Mouse (Mus musculus) embryonic facial prominence, embryonic 13.5 days (tissue): ENCODE results near the gene Zfp740. TPM values are rescaled to one million over a fixed set of nuclear protein-coding genes. Genes with fewer than 3 reads are reported as not detected.

Experiments
- ATAC-seq: fragments of 200-750 bp; cut with Nextera tagmentation; 2 replicates; pipeline ENCODE4 v1.8.0; 2017; ENCODE audit warnings: low read depth; ENCODE audit not compliant: insufficient number of reproducible peaks, insufficient read depth, low FRiP score, low TSS enrichment
- H3K27ac ChIP-seq: fragments of 300-500 bp; sonication (generic); 2 replicates; pipeline ENCODE4 v1.5.1; 2015; ENCODE audit warnings: moderate library complexity, mild to moderate bottlenecking, inconsistent platforms
- H3K27me3 ChIP-seq: fragments of 300-500 bp; sonication (generic); 2 replicates; pipeline ENCODE4 v1.6.1; 2015; ENCODE audit warnings: mild to moderate bottlenecking, inconsistent platforms
- H3K36me3 ChIP-seq: fragments of 300-500 bp; sonication (generic); 2 replicates; pipeline ENCODE4 v1.6.1; 2015; ENCODE audit warnings: mild to moderate bottlenecking, inconsistent platforms
- H3K4me1 ChIP-seq: fragments of 300-500 bp; sonication (generic); 2 replicates; pipeline ENCODE4 v1.6.1; 2015; ENCODE audit warnings: inconsistent platforms
- H3K4me2 ChIP-seq: fragments of 300-500 bp; sonication (generic); 2 replicates; pipeline ENCODE4 v1.6.1; 2015; ENCODE audit warnings: moderate library complexity, mild to moderate bottlenecking, inconsistent platforms
- H3K4me3 ChIP-seq: fragments of 300-500 bp; sonication (generic); 2 replicates; pipeline ENCODE4 v1.5.1; 2015; ENCODE audit warnings: mild to moderate bottlenecking, inconsistent platforms
- H3K9ac ChIP-seq: fragments of 300-500 bp; sonication (generic); 2 replicates; pipeline ENCODE4 v1.6.1; 2015; ENCODE audit warnings: mild to moderate bottlenecking, inconsistent platforms
- H3K9me3 ChIP-seq: fragments of 300-500 bp; sonication (generic); 2 replicates; pipeline ENCODE4 v1.6.1; 2016; ENCODE audit warnings: inconsistent platforms
- WGBS: fragments of 180-500 bp; shearing (Covaris S2); methylation state at CpG from one replicate; pipeline ENCODE4 v1.1.7; 2015; ENCODE audit warnings: mixed read lengths; 5-methylcytosine and 5-hydroxymethylcytosine counted together
- polyA plus RNA-seq: library from polyadenylated mRNA; unstranded; fragments of >200 nt; fragmentation: Nextera tagmentation; extraction: Ambion mirVana; gene quantifications from 2 replicates; pipeline ENCODE4 v1.2.1, GENCODE M21; 2015

The Zfp740 gene
- polyA plus RNA-seq, 1 experiment from 2014 or later: 86.3 TPM

DNA sequence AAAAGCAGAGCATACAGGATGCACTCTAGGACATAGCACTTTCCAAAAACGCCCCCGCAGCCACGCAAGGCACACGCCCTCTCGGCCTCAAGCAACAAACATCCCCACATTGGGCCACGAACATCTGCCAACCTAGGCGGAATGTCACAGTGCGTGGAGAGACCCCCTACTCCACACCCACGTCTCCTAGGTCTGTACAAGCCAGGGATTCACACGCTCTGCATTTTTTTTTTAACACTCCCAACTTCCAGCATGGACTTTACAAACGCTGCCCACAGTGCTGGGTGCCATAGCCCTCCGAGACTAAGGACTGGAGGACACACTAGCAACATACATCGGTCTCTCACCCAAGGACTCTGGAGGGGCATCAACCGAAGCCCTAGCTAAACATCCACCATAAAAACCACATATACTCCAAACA is 42.4 kb downstream of the Zfp740 start:
- no peaks in the 10 kb centered on the region for H3K27me3 ChIP-seq
- 1% methylated on average over 14 of the region's 14 CpGs for WGBS
- peaks cover 71% of the 10 kb centered on the region for H3K4me1 ChIP-seq

DNA sequence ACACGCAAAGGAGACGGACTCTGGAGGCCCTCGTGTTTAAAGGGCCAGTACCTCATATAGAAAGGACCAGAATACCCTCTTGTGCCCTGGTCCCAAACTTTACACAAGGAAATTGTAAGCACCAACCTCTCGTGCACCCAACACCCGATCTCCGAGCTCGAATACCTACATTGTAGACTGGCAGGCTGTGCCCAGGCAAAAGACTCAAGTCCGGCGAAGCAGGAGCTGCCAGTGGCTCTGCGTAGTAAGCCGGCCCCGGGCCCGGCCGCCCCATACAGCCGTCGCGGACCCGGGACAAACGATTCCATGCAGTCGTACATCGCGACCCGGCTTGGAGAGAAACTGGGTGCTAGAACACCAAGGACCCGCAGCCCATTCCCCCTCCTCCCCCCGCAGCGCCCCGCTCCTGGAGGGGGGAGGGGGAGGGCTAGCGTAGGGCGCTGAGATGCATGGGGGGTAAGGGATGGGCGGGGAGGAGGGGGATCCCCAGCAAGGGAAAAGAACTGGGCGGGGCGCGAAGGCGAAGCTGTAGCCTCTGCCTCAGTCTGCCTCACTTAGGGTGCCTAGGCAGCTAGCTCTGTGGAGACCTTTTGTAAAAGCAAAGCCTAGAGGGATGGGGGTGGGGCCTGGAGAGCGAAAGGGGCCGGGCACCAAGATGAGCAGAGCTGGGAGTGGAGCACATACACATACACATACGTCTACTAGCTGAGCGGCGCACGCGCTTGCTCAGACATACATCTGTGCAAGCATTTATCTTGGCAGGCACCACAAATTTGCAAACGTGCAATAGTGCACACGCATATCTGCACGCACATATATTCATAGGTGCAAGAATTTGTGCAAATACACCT is 43.1 kb downstream of the Zfp740 start:
- Histone ChIP-seq H3K36me3 (peaks cover 27% of the 10 kb centered on the region), H3K27me3 (no peaks in the 10 kb centered on the region), H3K4me2 (peak overlapping the region; percentile 94), H3K9ac (peak overlapping the region; percentile 77), H3K4me1 (peaks cover 74% of the 10 kb centered on the region), H3K4me3 (peak overlapping the region; percentile 58), H3K27ac (peak overlapping the region; percentile 99), H3K9me3 (no peaks in the 10 kb centered on the region)
- under 1% methylated on average over 42 of the region's 44 CpGs for WGBS
- peak; percentile 38 for ATAC-seq

More for the DNA sequence above, 42.4 kb downstream of the Zfp740 start:
- H3K4me2 ChIP-seq: peak overlapping the region; percentile 94
- no peak for ATAC-seq
- peak overlapping the region; percentile 77 for H3K9ac ChIP-seq
- H3K9me3 ChIP-seq: no peaks in the 10 kb centered on the region
- H3K4me3 ChIP-seq: peak overlapping the region; percentile 58
- H3K27ac ChIP-seq: peak overlapping the region; percentile 99
- H3K36me3 ChIP-seq: peaks cover 27% of the 10 kb centered on the region

DNA sequence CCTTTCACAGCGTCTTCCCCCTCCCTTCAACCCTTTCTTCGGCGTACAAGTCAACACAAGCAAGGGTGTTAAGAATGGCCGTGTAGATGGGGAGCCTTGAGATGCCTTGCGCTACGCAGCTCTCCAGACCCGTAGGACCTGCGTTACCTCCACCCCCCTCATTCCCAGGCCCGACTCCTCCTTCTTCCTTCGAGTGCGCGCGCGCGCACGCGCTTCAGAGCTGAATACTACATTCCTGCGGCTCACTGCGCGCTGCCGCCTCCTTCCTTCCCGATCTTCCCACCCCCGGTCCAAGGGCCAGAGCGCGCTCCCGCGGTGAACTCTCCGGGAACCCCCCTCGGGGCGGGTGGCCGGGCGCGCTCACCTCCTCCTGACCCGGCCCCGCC is 43.8 kb downstream of the Zfp740 start:
- peak overlapping the region; percentile 58 for H3K4me3 ChIP-seq
- 0% methylated on average over 32 of the region's 35 CpGs for WGBS
- peak overlapping the region; percentile 99 for H3K27ac ChIP-seq
- peak; percentile 40 for ATAC-seq
- peaks cover 82% of the 10 kb centered on the region for H3K4me1 ChIP-seq
- peaks cover 27% of the 10 kb centered on the region for H3K36me3 ChIP-seq
- peak overlapping the region; percentile 94 for H3K4me2 ChIP-seq
- H3K9ac ChIP-seq: peak overlapping the region; percentile 77
- no peaks in the 10 kb centered on the region for H3K27me3 ChIP-seq
- H3K9me3 ChIP-seq: no peaks in the 10 kb centered on the region

DNA sequence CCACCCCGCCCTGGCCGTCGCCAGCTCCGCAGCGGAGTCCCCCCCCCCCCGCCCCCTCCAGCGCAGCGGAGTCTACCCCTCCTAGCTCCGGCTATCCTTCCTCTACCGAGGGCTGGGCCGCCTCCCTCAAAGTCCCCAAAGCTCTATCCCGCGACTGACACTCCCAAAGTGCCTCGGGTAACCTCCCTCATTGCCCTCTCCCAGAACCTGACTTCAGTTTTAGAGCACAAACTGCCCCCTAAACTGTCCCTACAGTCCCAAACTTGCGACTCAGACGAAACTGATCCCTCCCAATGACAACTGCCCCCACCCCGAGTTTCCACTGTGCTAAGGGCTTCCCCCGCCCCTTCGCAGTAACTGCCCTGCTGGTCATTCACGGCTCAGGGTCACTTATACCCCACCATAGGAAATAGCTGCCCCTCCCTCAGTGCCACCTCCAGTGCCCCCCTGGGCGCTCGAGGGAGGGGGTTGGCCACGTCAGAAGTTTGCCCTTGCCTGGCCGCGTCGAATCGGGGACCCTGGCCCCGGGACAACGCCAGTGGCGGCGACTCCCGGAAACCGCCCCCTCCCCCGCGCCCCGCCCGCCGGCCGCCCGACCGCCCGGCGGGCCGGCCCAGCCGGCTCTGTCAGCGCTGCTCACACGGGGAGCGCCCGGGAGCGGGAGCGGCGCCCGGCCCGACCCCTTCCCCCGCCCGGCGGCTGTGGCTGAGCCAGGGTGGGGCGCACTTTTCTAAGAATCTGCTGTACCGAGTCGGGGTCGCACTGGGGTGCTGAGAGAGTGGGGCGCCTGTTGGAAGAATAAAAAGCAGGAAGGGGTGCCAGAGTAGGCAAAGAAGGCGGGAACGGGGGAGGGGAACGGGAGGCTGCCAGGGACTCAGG is 44.4 kb downstream of the Zfp740 start:
- H3K4me3 ChIP-seq: peak overlapping the region; percentile 58
- peaks cover 83% of the 10 kb centered on the region for H3K4me1 ChIP-seq
- peak overlapping the region; percentile 94 for H3K4me2 ChIP-seq
- peak; percentile 32 for ATAC-seq
- peaks cover 27% of the 10 kb centered on the region for H3K36me3 ChIP-seq
- 1% methylated on average over 41 of the region's 65 CpGs for WGBS
- peak overlapping the region; percentile 77 for H3K9ac ChIP-seq
- H3K27ac ChIP-seq: peak overlapping the region; percentile 99
- H3K9me3 ChIP-seq: no peaks in the 10 kb centered on the region
- no peaks in the 10 kb centered on the region for H3K27me3 ChIP-seq

DNA sequence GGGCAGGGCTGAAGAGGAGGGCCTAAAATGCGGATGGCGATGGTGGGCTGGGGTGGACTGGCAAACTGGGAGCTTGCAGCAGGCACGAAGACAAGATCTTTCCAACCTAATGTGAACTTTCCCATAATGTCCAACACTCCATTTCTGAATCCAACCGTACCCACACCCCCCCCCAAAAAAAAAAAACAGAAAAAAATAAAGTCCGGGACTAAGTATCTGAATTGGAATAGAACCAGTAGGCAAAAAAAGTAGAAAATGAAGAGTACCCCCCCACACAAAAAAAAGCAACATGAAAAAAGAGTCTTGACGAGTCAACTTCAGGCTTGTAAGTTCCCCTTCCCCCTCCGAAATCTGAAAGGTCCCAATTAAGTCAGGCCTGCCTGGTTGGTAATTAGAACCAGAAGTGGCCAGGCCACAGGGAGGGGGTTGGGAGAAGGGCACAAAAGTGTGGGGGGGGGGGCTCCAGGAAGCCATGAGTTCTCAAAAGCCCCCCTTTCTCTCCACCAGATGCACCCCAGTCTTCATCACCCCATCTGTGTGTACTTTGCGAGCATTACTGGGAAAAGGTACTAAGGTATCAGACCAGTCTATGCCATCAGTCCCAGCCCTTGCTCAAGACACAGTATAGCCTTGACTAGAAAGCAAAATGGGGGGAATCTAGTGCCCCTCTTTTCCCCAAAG is 45.2 kb downstream of the Zfp740 start:
- WGBS: 0% methylated on average over 8 of the region's 8 CpGs
- H3K9me3 ChIP-seq: no peaks in the 10 kb centered on the region
- ATAC-seq: no peak
- peak overlapping the region; percentile 77 for H3K9ac ChIP-seq
- H3K27me3 ChIP-seq: no peaks in the 10 kb centered on the region
- H3K4me1 ChIP-seq: peaks cover 82% of the 10 kb centered on the region
- peaks cover 32% of the 10 kb centered on the region for H3K36me3 ChIP-seq
- peak overlapping the region; percentile 99 for H3K27ac ChIP-seq
- H3K4me2 ChIP-seq: peak overlapping the region; percentile 94
- peak overlapping the region; percentile 58 for H3K4me3 ChIP-seq

DNA sequence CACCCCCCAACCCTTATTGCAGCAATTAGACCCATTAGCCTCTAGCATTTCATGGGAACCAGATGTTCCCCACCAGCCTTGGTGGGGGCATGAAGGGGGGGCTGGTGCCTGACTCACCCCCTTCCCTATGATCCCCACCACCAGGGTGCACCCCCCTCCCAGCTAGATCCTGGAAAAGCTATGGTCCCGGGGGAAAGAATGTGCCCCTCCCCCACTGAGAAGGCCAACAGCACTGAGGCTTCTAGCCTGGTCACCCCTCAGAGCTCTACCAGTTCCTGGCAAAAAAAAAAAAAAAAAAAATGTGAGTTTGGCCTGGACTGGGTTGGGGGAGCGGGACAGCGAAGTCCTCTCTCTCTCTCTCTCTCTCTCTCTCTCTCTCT is 45.8 kb downstream of the Zfp740 start:
- Histone ChIP-seq H3K4me1 (peaks cover 82% of the 10 kb centered on the region), H3K9ac (peak overlapping the region; percentile 49; the same call in 1 of the 2 replicates)
- no peak for ATAC-seq

DNA sequence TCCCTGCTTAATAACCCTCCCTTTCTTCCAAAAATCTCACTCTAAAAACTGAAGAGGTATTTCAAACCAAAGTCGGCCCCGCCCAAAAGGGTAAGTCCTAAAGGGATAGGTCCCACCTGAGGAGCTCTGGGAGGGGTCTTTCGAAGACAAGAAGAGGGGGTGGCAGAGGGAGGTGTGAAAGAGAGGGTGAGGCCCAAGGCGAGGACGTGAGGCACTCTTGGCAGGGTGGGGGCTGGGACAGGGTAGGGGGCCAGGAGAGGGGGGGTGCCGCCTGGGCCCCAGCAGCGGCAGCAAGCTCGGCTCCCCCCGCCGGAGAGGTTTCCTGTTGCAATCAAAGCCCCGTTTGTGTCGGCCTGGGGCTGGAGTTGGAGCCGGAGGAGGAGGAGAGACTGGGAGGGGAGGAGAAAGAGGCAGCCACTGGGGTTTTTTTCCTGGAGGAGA is 46.2 kb downstream of the Zfp740 start:
- Histone ChIP-seq H3K4me2 (peak overlapping the region; percentile 94), H3K36me3 (peaks cover 42% of the 10 kb centered on the region), H3K27me3 (no peaks in the 10 kb centered on the region), H3K4me1 (peaks cover 82% of the 10 kb centered on the region), H3K9me3 (no peaks in the 10 kb centered on the region), H3K4me3 (peak overlapping the region; percentile 58), H3K9ac (peak overlapping the region; percentile 49), H3K27ac (peak overlapping the region; percentile 99)
- ATAC-seq: peak; percentile 11; the same call in 1 of the 2 replicates
- 2% methylated on average over 13 of the region's 13 CpGs for WGBS

More for the DNA sequence above, 45.8 kb downstream of the Zfp740 start:
- Histone ChIP-seq H3K27me3 (no peaks in the 10 kb centered on the region), H3K4me3 (peak overlapping the region; percentile 58), H3K36me3 (peaks cover 37% of the 10 kb centered on the region), H3K4me2 (peak overlapping the region; percentile 94), H3K27ac (peak overlapping the region; percentile 99), H3K9me3 (no peaks in the 10 kb centered on the region)
- WGBS: 0% methylated on average over 1 of the region's 3 CpGs

DNA sequence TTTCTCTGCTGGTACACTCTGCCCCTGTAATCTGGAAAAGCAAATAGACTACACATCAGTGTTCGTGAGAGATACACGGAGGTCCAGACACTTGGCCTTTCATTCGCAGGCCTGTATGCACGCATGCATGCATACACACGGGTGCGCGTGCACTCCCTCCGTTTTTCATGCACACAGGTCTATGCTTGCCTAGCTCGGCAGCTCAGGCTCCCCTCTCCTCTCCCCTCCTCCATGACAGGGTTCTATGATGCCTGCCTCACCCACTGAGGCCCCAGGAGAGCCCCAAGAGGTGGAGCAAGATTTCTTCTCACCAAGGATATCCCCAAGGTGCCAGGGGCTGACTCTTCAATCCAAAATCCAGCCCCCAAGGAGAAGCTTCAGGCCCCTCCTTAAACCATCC is 46.9 kb downstream of the Zfp740 start:
- H3K4me1 ChIP-seq: peaks cover 84% of the 10 kb centered on the region
- peak overlapping the region; percentile 94 for H3K4me2 ChIP-seq
- 14% methylated on average over 9 of the region's 9 CpGs for WGBS

DNA sequence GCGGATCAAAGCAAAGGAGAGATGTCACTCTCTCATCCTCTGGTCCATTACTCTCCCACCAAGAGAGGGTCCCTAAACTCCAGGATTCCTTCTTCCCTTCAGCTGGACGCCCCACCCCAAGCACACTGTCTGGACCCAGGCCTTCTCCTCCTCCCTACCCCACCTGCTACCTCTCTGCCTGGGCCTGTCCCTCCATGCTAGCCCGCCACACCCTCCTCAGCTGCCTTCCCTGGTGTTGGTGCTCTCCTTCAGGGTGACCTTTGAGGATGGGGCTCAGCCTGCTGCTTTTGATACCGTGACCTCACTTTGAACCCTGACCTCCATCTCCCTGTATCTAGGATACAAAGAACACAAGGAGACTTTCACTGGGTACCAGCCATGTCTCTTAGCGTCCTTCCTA is 47.5 kb downstream of the Zfp740 start:
- 51% methylated on average over 5 of the region's 5 CpGs for WGBS
- peak overlapping the region; percentile 99 for H3K27ac ChIP-seq
- no peaks in the 10 kb centered on the region for H3K9me3 ChIP-seq
- H3K27me3 ChIP-seq: no peaks in the 10 kb centered on the region
- ATAC-seq: no peak
- H3K9ac ChIP-seq: peak overlapping the region; percentile 49
- H3K4me3 ChIP-seq: peak overlapping the region; percentile 58
- H3K4me1 ChIP-seq: peaks cover 84% of the 10 kb centered on the region
- H3K36me3 ChIP-seq: peaks cover 43% of the 10 kb centered on the region
- H3K4me2 ChIP-seq: peak overlapping the region; percentile 94

More for the DNA sequence above, 46.9 kb downstream of the Zfp740 start:
- H3K4me3 ChIP-seq: peak overlapping the region; percentile 58
- H3K27me3 ChIP-seq: no peaks in the 10 kb centered on the region
- H3K9me3 ChIP-seq: no peaks in the 10 kb centered on the region
- H3K36me3 ChIP-seq: peaks cover 43% of the 10 kb centered on the region
- H3K27ac ChIP-seq: peak overlapping the region; percentile 99
- ATAC-seq: no peak
- peak overlapping the region; percentile 49 for H3K9ac ChIP-seq

DNA sequence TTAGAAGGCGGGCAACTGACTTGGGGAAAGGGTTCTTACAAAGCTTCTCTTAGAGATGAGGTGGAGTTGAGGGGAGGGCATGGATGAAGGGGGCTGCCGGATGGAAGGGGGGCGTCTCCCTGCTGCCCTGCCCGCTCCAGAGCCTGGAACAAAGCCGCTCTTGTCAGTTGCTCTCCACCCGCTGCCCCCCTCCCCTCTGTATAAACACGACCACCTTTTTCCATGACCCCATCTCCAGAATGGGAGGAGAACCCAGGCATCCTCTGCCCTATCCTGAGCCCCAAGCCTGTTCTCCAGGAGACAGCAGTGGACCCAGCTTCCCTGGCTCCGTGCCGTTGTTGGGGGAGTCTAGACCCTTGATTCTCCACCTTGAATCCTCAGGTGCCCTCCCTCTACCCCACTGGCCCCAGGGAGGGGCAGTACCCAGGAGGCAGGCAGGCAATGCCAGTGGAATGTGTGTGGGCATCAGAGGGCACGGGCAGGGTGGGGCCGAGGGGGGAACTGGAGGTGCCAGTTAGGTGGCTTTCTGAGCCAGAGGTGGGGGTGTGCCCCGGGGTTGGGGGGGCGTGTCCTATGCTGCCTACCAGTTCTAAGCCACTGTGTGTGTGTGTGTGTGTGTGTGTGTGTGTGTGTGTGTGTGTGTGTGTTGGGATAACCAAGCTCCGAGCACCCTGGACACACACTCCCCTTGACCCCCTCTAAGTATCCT is 52.7 kb downstream of the Zfp740 start:
- 10% methylated on average over 13 of the region's 14 CpGs for WGBS
- peaks cover 82% of the 10 kb centered on the region for H3K4me1 ChIP-seq

More for the DNA sequence above, 52.7 kb downstream of the Zfp740 start:
- Histone ChIP-seq H3K4me3 (peak overlapping the region; percentile 76), H3K9ac (peak overlapping the region; percentile 97), H3K27me3 (no peaks in the 10 kb centered on the region), H3K4me2 (peak overlapping the region; percentile 98), H3K27ac (peak overlapping the region; percentile 99), H3K36me3 (peaks cover 35% of the 10 kb centered on the region), H3K9me3 (no peaks in the 10 kb centered on the region)
- no peak for ATAC-seq
